8 mouse cellular contexts compared by ENCODE assay signal in genomic region chr2:51981630-51982029, GRCm38 (mm10). TPM values are rescaled to one million over a fixed set of nuclear protein-coding genes. Genes with fewer than 3 reads are reported as not detected.
DNase-seq lines count a peak whose midpoint lies in the region; ATAC-seq and TF ChIP-seq lines count a peak whose summit lies in the region.

No protein-coding gene starts in this region.

- no peak overlapping the region for H3K9ac ChIP-seq in hindbrain, embryonic 11.5 days (ENCODE audit: low read depth, low read length)
- H3K9ac ChIP-seq in intestine, postnatal 0 days (ENCODE audit: low read depth, low read length) = no peak overlapping the region
- no peak overlapping the region for H3K9ac ChIP-seq in forebrain, embryonic 14.5 days (ENCODE audit: low read length)

- peak; percentile 4 for DNase-seq in hindbrain, embryonic 10.5 days (ENCODE audit: low spot score)
- DNase-seq in hindbrain, embryonic 11.5 days (ENCODE audit: low spot score) = no peak
- DNase-seq in gastrocnemius, postnatal 14 days = peak; percentile 14
- peak; percentile 20 for DNase-seq in lung, adult 2 months
- DNase-seq in forebrain, embryonic 14.5 days (ENCODE audit: low spot score) = no peak
- DNase-seq in thymus, adult 2 months = no peak
- DNase-seq in urinary bladder, postnatal 36 days (ENCODE audit: low spot score in 2 of 2) = no peak

- no peak for TF ChIP-seq CTCF in intestine, postnatal 0 days (IDR thresholded peaks at IDR 0.05; ENCODE audit: low read depth)
- no peak for TF ChIP-seq CTCF in lung, adult 2 months (IDR thresholded peaks at IDR 0.05; ENCODE audit: insufficient read depth, low read length)
- no peak for TF ChIP-seq CTCF in thymus, adult 2 months (IDR thresholded peaks at IDR 0.05; ENCODE audit: borderline replicate concordance, control insufficient read depth, extremely low read depth, insufficient read depth, low read length, poor library complexity)

- TF ChIP-seq POLR2A in lung, adult 2 months (IDR thresholded peaks at IDR 0.05; ENCODE audit: borderline replicate concordance, extremely low read depth, low read depth, low read length) = no peak
- no peak for TF ChIP-seq POLR2A in thymus, adult 2 months (IDR thresholded peaks at IDR 0.05; ENCODE audit: control insufficient read depth, extremely low read depth, insufficient read depth, low read length, poor library complexity)

- H3K4me3 ChIP-seq in hindbrain, embryonic 10.5 days = no peak overlapping the region
- H3K4me3 ChIP-seq in hindbrain, embryonic 11.5 days (ENCODE audit: low read depth, low read length) = no peak overlapping the region
- H3K4me3 ChIP-seq in intestine, postnatal 0 days (ENCODE audit: low read depth, low read length) = no peak overlapping the region
- peak overlapping the region; percentile 46 for H3K4me3 ChIP-seq in lung, adult 2 months (replicated peaks; ENCODE audit: extremely low read depth, low read depth, low read length)
- H3K4me3 ChIP-seq in forebrain, embryonic 14.5 days (ENCODE audit: low read depth, low read length) = no peak overlapping the region
- no peak overlapping the region for H3K4me3 ChIP-seq in thymus, adult 2 months (ENCODE audit: control insufficient read depth, insufficient read depth, low read length)

- 57% methylated on average over 11 of the region's 11 CpGs for WGBS in hindbrain, embryonic 10.5 days
- WGBS in hindbrain, embryonic 11.5 days = 77% methylated on average over 11 of the region's 11 CpGs
- WGBS in intestine, postnatal 0 days = 55% methylated on average over 11 of the region's 11 CpGs
- WGBS in lung, adult 2 months = 18% methylated on average over 11 of the region's 11 CpGs
- WGBS in forebrain, embryonic 14.5 days = 71% methylated on average over 11 of the region's 11 CpGs
- WGBS in thymus, adult 2 months = 21% methylated on average over 11 of the region's 11 CpGs

- ATAC-seq in hindbrain, embryonic 11.5 days (ENCODE audit: low FRiP score) = no peak
- ATAC-seq in intestine, postnatal 0 days = no peak
- no peak for ATAC-seq in forebrain, embryonic 14.5 days

- intact Hi-C loops in gastrocnemius, postnatal 14 days (cut with DNase I; ENCODE audit: low total_unique reads) = no loop called here

- H3K27me3 ChIP-seq in hindbrain, embryonic 10.5 days (ENCODE audit: insufficient read depth, poor library complexity, severe bottlenecking) = no peaks in the 10 kb centered on the region
- no peaks in the 10 kb centered on the region for H3K27me3 ChIP-seq in hindbrain, embryonic 11.5 days (ENCODE audit: control insufficient read depth, insufficient read depth, low read length)
- H3K27me3 ChIP-seq in intestine, postnatal 0 days (replicated peaks; ENCODE audit: control insufficient read depth, insufficient read depth, low read length) = no peaks in the 10 kb centered on the region
- no peaks in the 10 kb centered on the region for H3K27me3 ChIP-seq in forebrain, embryonic 14.5 days (replicated peaks; ENCODE audit: control insufficient read depth, insufficient read depth, low read length)
- no peaks in the 10 kb centered on the region for H3K27me3 ChIP-seq in thymus, adult 2 months (ENCODE audit: control insufficient read depth, insufficient read depth, low read length)

- H3K36me3 ChIP-seq in hindbrain, embryonic 10.5 days = no peaks in the 10 kb centered on the region
- H3K36me3 ChIP-seq in hindbrain, embryonic 11.5 days (ENCODE audit: control insufficient read depth, insufficient read depth, low read length) = no peaks in the 10 kb centered on the region
- no peaks in the 10 kb centered on the region for H3K36me3 ChIP-seq in intestine, postnatal 0 days (ENCODE audit: control insufficient read depth, insufficient read depth)
- no peaks in the 10 kb centered on the region for H3K36me3 ChIP-seq in forebrain, embryonic 14.5 days (ENCODE audit: control insufficient read depth, insufficient read depth, low read length)
- H3K36me3 ChIP-seq in thymus, adult 2 months (ENCODE audit: control insufficient read depth, insufficient read depth, low read length) = no peaks in the 10 kb centered on the region

- no peak overlapping the region for H3K4me2 ChIP-seq in hindbrain, embryonic 11.5 days (replicated peaks; ENCODE audit: low read depth, low read length)
- H3K4me2 ChIP-seq in intestine, postnatal 0 days (replicated peaks; ENCODE audit: low read depth) = peak overlapping the region; percentile 41
- H3K4me2 ChIP-seq in forebrain, embryonic 14.5 days (ENCODE audit: low read length) = no peak overlapping the region

- no peaks in the 10 kb centered on the region for H3K9me3 ChIP-seq in hindbrain, embryonic 10.5 days
- no peaks in the 10 kb centered on the region for H3K9me3 ChIP-seq in hindbrain, embryonic 11.5 days (ENCODE audit: control insufficient read depth, low read length)
- H3K9me3 ChIP-seq in intestine, postnatal 0 days (ENCODE audit: control insufficient read depth) = no peaks in the 10 kb centered on the region
- no peaks in the 10 kb centered on the region for H3K9me3 ChIP-seq in forebrain, embryonic 14.5 days (replicated peaks; ENCODE audit: control insufficient read depth, low read length)

- H3K4me1 ChIP-seq in hindbrain, embryonic 10.5 days (replicated peaks) = no peaks in the 10 kb centered on the region
- H3K4me1 ChIP-seq in hindbrain, embryonic 11.5 days (replicated peaks; ENCODE audit: control insufficient read depth, insufficient read depth, low read length) = no peaks in the 10 kb centered on the region
- no peaks in the 10 kb centered on the region for H3K4me1 ChIP-seq in intestine, postnatal 0 days (replicated peaks; ENCODE audit: control insufficient read depth, insufficient read depth, low read length)
- peaks cover 4% of the 10 kb centered on the region; the same call in 1 of the 2 replicates for H3K4me1 ChIP-seq in lung, adult 2 months (ENCODE audit: control insufficient read depth, insufficient read depth, low read length)
- H3K4me1 ChIP-seq in forebrain, embryonic 14.5 days (ENCODE audit: control insufficient read depth, insufficient read depth, low read length) = no peaks in the 10 kb centered on the region
- peaks cover 2% of the 10 kb centered on the region; the same call in 1 of the 2 replicates for H3K4me1 ChIP-seq in thymus, adult 2 months (replicated peaks; ENCODE audit: control insufficient read depth, insufficient read depth, low read length)

- 0 out of 2 replicates have a peak overlapping the region, but pooled peaks have one; percentile 29 for H3K27ac ChIP-seq in hindbrain, embryonic 10.5 days
- H3K27ac ChIP-seq in hindbrain, embryonic 11.5 days (ENCODE audit: low read depth, low read length) = no peak overlapping the region
- H3K27ac ChIP-seq in intestine, postnatal 0 days (ENCODE audit: low read depth, low read length) = peak overlapping the region; percentile 28; the same call in 1 of the 2 replicates
- H3K27ac ChIP-seq in forebrain, embryonic 14.5 days (ENCODE audit: low read depth, low read length) = no peak overlapping the region
- no peak overlapping the region for H3K27ac ChIP-seq in thymus, adult 2 months (ENCODE audit: control insufficient read depth, insufficient read depth, low read length)

RNA-seq across cellular contexts. Expression of gene Nmi, which starts 8.3 kb away (rescaled TPM):
- 4.6 and 7.0 TPM in 2 replicates for polyA plus RNA-seq in hindbrain, embryonic 10.5 days (2016; fragmentation: Nextera tagmentation; extraction: Ambion mirVana)
- polyA plus RNA-seq in hindbrain, embryonic 11.5 days (2014; fragmentation: Nextera tagmentation; extraction: Ambion mirVana) = 7.7 and 8.9 TPM in 2 replicates
- 1 to 10 TPM; 3.4 to 4.3 TPM for total RNA-seq in gastrocnemius, postnatal 14 days (2021)
- polyA plus RNA-seq in intestine, postnatal 0 days (2015; fragmentation: Nextera tagmentation; extraction: Ambion mirVana) = 84.6 and 86.7 TPM in 2 replicates
- polyA plus RNA-seq in lung, adult 2 months (2012; rRNA removed) = 4.0 and 8.0 TPM in 2 replicates
- 5.0 TPM in 2 replicates for polyA plus RNA-seq in forebrain, embryonic 14.5 days (2014; fragmentation: Nextera tagmentation; extraction: Ambion mirVana)
- polyA plus RNA-seq in thymus, adult 2 months (2012; rRNA removed) = 8.2 and 9.3 TPM in 2 replicates

RNA-seq across cellular contexts. Expression of gene Rbm43, which starts 46.7 kb away (rescaled TPM):
- 6.2 and 8.4 TPM in 2 replicates for polyA plus RNA-seq in hindbrain, embryonic 10.5 days (2016; fragmentation: Nextera tagmentation; extraction: Ambion mirVana)
- polyA plus RNA-seq in hindbrain, embryonic 11.5 days (2014; fragmentation: Nextera tagmentation; extraction: Ambion mirVana) = 6.9 and 10.4 TPM in 2 replicates
- total RNA-seq in gastrocnemius, postnatal 14 days (2021) = 1 to 10 TPM; 2.4 to 2.6 TPM
- 5.1 and 5.5 TPM in 2 replicates for polyA plus RNA-seq in intestine, postnatal 0 days (2015; fragmentation: Nextera tagmentation; extraction: Ambion mirVana)
- 10.6 and 12.2 TPM in 2 replicates for polyA plus RNA-seq in lung, adult 2 months (2012; rRNA removed)
- polyA plus RNA-seq in forebrain, embryonic 14.5 days (2014; fragmentation: Nextera tagmentation; extraction: Ambion mirVana) = 5.5 and 5.6 TPM in 2 replicates
- polyA plus RNA-seq in thymus, adult 2 months (2012; rRNA removed) = 14.6 and 15.6 TPM in 2 replicates

RNA-seq across cellular contexts. Expression of gene Tnfaip6, which starts 56.2 kb away (rescaled TPM):
- polyA plus RNA-seq in hindbrain, embryonic 10.5 days (2016; fragmentation: Nextera tagmentation; extraction: Ambion mirVana) = 23.7 and 28.6 TPM in 2 replicates
- 30.1 and 31.2 TPM in 2 replicates for polyA plus RNA-seq in hindbrain, embryonic 11.5 days (2014; fragmentation: Nextera tagmentation; extraction: Ambion mirVana)
- 1 to 10 TPM; 2.0 to 3.6 TPM for total RNA-seq in gastrocnemius, postnatal 14 days (2021)
- 1.7 and 2.4 TPM in 2 replicates for polyA plus RNA-seq in intestine, postnatal 0 days (2015; fragmentation: Nextera tagmentation; extraction: Ambion mirVana)
- polyA plus RNA-seq in lung, adult 2 months (2012; rRNA removed) = 0.26 and 0.47 TPM in 2 replicates
- polyA plus RNA-seq in forebrain, embryonic 14.5 days (2014; fragmentation: Nextera tagmentation; extraction: Ambion mirVana) = 5.6 and 6.5 TPM in 2 replicates
- 0.14 and 0.36 TPM in 2 replicates for polyA plus RNA-seq in thymus, adult 2 months (2012; rRNA removed)

Comparison
In these comparisons a context has a peak if more than half of its experiments do, and no peak if none do; other contexts are left out.
1. DNase-seq: peak in hindbrain, embryonic 10.5 days (single experiment), gastrocnemius, postnatal 14 days (single experiment) and lung, adult 2 months (single experiment); none in hindbrain, embryonic 11.5 days (single experiment), forebrain, embryonic 14.5 days (single experiment), thymus, adult 2 months (single experiment) and urinary bladder, postnatal 36 days (0 of 2).
2. H3K27ac ChIP-seq: peak in hindbrain, embryonic 10.5 days (single experiment) and intestine, postnatal 0 days (single experiment); none in hindbrain, embryonic 11.5 days (single experiment), forebrain, embryonic 14.5 days (single experiment) and thymus, adult 2 months (single experiment).